Mouse (Mus musculus): ENCODE measurements around the gene Trpm6. TPM values are rescaled to one million over a fixed set of nuclear protein-coding genes. Genes with fewer than 3 reads are reported as not detected.

Gene Trpm6
- total and polyA plus RNA-seq, 2 experiments from 2014 or later, result 0.20 TPM; not detected in 1

DNA sequence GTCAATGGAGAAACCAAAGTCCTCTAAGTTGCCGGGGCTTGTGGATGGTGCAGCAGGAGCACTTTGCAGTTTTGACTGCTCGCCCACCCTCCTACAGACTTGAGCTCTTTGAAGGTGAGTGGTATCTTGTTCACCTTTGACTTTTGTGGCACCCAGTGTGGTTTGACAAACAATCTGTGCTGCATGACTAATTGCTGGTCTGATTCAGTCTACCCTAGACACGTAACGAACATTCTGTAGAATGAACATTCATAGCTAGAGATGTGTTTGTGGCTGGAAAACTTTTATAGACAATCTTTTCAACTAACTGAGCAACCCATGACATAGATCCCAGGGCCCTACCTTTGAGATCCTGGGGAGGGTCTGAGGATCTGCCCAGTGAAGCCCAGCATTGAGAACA, 2.4 kb upstream of the Trpm6 start:
- Histone ChIP-seq H3K27me3 (ENCODE audit: control insufficient read depth, insufficient read depth, low read length) (0 out of 2 replicates have a peak, but pooled peaks cover 12% of the 10 kb centered on the region), H3K27ac (ENCODE audit: low read depth) (no peak overlapping the region), H3K36me3 (replicated peaks; ENCODE audit: control insufficient read depth, insufficient read depth, low read length) (no peaks in the 10 kb centered on the region), H3K4me3 (ENCODE audit: low read depth, low read length) (no peak overlapping the region), H3K9me3 (replicated peaks; ENCODE audit: control insufficient read depth, low read length) (no peaks in the 10 kb centered on the region), H3K4me1 (ENCODE audit: control insufficient read depth, insufficient read depth) (0 out of 2 replicates have a peak, but pooled peaks cover 4% of the 10 kb centered on the region), H3K9ac (replicated peaks; ENCODE audit: low read depth, low read length) (no peak overlapping the region), H3K4me2 (ENCODE audit: low read depth, low read length) (no peak overlapping the region)
- WGBS, result 95% methylated on average over 4 of the region's 4 CpGs
- ATAC-seq (ENCODE audit: insufficient read depth, low read depth) (no peak), DNase-seq (ENCODE audit: low spot score) (no peak)
- no peak for TF ChIP-seq EP300 (IDR thresholded peaks at IDR 0.05; ENCODE audit: low read depth)
- no peak for TF ChIP-seq CTCF (IDR thresholded peaks at IDR 0.05; ENCODE audit: low read depth)

DNA sequence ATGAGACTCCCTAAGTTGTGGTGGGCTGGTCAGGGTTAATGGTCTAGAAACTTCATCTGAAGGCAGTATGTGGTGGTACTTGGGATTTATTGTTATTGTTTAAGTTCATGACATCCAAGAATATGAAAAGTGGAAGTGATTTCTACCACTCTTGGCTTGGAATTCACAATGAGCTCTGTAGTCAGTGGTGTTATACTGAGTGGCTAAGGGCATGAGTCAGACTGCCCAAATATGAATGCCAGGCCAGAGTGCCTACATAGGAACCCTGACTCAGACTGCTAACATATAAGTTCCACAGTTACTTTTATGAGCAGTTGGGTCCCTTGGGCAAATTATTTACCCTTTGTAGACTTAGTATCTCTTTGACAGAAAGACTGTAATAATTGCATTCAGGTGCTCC, 7.4 kb downstream of the Trpm6 start:
- Histone ChIP-seq H3K27me3 (ENCODE audit: control insufficient read depth, insufficient read depth, low read length) (no peaks in the 10 kb centered on the region), H3K4me1 (ENCODE audit: control insufficient read depth, insufficient read depth) (peaks cover 10% of the 10 kb centered on the region; the same call in 1 of the 2 replicates), H3K27ac (ENCODE audit: low read depth) (no peak overlapping the region), H3K9ac (replicated peaks; ENCODE audit: low read depth, low read length) (no peak overlapping the region), H3K9me3 (replicated peaks; ENCODE audit: control insufficient read depth, low read length) (no peaks in the 10 kb centered on the region), H3K4me3 (ENCODE audit: low read depth, low read length) (no peak overlapping the region), H3K36me3 (replicated peaks; ENCODE audit: control insufficient read depth, insufficient read depth, low read length) (no peaks in the 10 kb centered on the region), H3K4me2 (ENCODE audit: low read depth, low read length) (no peak overlapping the region)
- TF ChIP-seq CTCF (IDR thresholded peaks at IDR 0.05; ENCODE audit: low read depth), result no peak
- TF ChIP-seq EP300 (IDR thresholded peaks at IDR 0.05; ENCODE audit: low read depth), result no peak
- no peak for DNase-seq (ENCODE audit: low spot score)
- ATAC-seq (ENCODE audit: insufficient read depth, low read depth), result no peak

DNA sequence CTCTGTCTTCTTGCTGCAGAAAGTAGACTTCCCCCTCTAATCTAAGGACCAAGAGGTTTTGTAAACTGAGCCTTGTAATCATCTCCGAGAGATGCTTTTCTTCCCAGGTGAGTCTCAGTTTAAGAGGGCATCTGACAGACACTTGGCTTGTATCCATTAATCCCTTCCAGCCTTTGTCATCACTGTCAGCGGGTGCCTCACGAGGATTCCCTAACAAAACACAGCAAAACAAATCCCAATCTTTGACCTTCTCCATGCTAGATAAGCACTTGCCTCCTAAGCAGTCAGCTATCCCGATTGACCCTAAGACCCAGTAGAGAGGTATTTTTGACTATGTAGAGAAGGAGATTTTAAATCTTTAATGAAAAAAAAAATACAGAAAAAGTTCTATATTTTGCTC, 7.9 kb downstream of the Trpm6 start:
- H3K27me3 ChIP-seq (ENCODE audit: control insufficient read depth, insufficient read depth, low read length), result no peaks in the 10 kb centered on the region
- no peak overlapping the region for H3K4me2 ChIP-seq (ENCODE audit: low read depth, low read length)
- H3K4me3 ChIP-seq (ENCODE audit: low read depth, low read length), result no peak overlapping the region
- H3K27ac ChIP-seq (ENCODE audit: low read depth), result no peak overlapping the region
- TF ChIP-seq CTCF (IDR thresholded peaks at IDR 0.05; ENCODE audit: low read depth) (no peak), EP300 (IDR thresholded peaks at IDR 0.05; ENCODE audit: low read depth) (no peak)
- DNase-seq (ENCODE audit: low spot score) (no peak), ATAC-seq (ENCODE audit: insufficient read depth, low read depth) (no peak)
- no peaks in the 10 kb centered on the region for H3K36me3 ChIP-seq (replicated peaks; ENCODE audit: control insufficient read depth, insufficient read depth, low read length)
- no peaks in the 10 kb centered on the region for H3K9me3 ChIP-seq (replicated peaks; ENCODE audit: control insufficient read depth, low read length)
- WGBS, result 37% methylated on average over 4 of the region's 4 CpGs
- H3K4me1 ChIP-seq (ENCODE audit: control insufficient read depth, insufficient read depth), result peaks cover 10% of the 10 kb centered on the region; the same call in 1 of the 2 replicates
- no peak overlapping the region for H3K9ac ChIP-seq (replicated peaks; ENCODE audit: low read depth, low read length)

DNA sequence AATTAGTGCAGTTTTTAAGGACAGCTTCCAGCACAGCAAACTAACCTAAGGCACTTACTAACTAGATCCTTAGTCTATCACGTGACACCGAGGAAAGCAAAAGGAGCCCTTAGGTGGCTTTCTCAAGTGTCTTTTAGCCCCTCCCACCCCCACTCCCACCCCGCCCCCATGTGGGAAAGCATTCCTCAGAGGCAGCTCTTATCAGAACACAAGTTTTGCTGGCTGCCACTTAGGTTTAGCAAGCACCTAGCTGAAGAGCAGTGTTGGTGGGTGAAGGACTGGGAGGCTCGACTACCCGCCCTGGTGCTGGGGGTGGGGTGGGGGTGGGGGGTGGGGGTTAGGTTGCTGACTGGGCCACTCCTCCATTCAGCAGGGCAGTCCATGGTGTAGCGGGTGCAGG, 8.5 kb downstream of the Trpm6 start:
- H3K4me2 ChIP-seq (ENCODE audit: low read depth, low read length), result no peak overlapping the region

DNA sequence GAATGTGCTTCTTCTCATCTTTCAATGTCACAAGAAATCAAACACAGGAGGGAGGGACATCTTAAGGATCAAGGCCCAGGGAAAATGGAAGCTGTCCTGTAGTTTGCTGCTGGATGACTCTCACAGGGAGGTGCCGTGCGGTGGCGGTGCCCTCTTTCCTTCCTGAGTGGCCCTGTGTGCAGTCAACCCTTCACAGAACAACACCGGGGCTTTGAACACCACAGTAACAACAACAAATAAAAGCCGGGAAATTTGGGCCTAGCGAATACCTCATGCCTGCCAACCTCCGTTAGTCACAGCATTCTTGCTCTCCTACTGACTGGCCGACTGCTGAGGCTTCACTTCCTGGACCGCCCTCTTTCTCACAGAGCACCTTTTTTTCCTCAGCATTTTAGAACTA, 9.1 kb downstream of the Trpm6 start:
- no peak for DNase-seq (ENCODE audit: low spot score)
- Histone ChIP-seq H3K9ac (replicated peaks; ENCODE audit: low read depth, low read length) (no peak overlapping the region), H3K9me3 (replicated peaks; ENCODE audit: control insufficient read depth, low read length) (no peaks in the 10 kb centered on the region), H3K27ac (ENCODE audit: low read depth) (no peak overlapping the region), H3K27me3 (ENCODE audit: control insufficient read depth, insufficient read depth, low read length) (no peaks in the 10 kb centered on the region), H3K4me2 (ENCODE audit: low read depth, low read length) (no peak overlapping the region), H3K36me3 (replicated peaks; ENCODE audit: control insufficient read depth, insufficient read depth, low read length) (no peaks in the 10 kb centered on the region), H3K4me3 (ENCODE audit: low read depth, low read length) (no peak overlapping the region), H3K4me1 (ENCODE audit: control insufficient read depth, insufficient read depth) (peaks cover 10% of the 10 kb centered on the region; the same call in 1 of the 2 replicates)
- TF ChIP-seq CTCF (IDR thresholded peaks at IDR 0.05; ENCODE audit: low read depth) (no peak), EP300 (IDR thresholded peaks at IDR 0.05; ENCODE audit: low read depth) (no peak)
- WGBS, result 47% methylated on average over 9 of the region's 9 CpGs
- peak; percentile 36; the same call in 1 of the 2 replicates for ATAC-seq (ENCODE audit: insufficient read depth, low read depth)

More for the DNA sequence above, 8.5 kb downstream of the Trpm6 start:
- no peak for DNase-seq (ENCODE audit: low spot score)
- Histone ChIP-seq H3K36me3 (replicated peaks; ENCODE audit: control insufficient read depth, insufficient read depth, low read length) (no peaks in the 10 kb centered on the region), H3K27me3 (ENCODE audit: control insufficient read depth, insufficient read depth, low read length) (no peaks in the 10 kb centered on the region), H3K9ac (replicated peaks; ENCODE audit: low read depth, low read length) (no peak overlapping the region), H3K9me3 (replicated peaks; ENCODE audit: control insufficient read depth, low read length) (no peaks in the 10 kb centered on the region), H3K27ac (ENCODE audit: low read depth) (no peak overlapping the region), H3K4me1 (ENCODE audit: control insufficient read depth, insufficient read depth) (peaks cover 10% of the 10 kb centered on the region; the same call in 1 of the 2 replicates), H3K4me3 (ENCODE audit: low read depth, low read length) (no peak overlapping the region)
- ATAC-seq (ENCODE audit: insufficient read depth, low read depth), result peak; percentile 30; the same call in 1 of the 2 replicates
- TF ChIP-seq EP300 (IDR thresholded peaks at IDR 0.05; ENCODE audit: low read depth), result no peak
- TF ChIP-seq CTCF (IDR thresholded peaks at IDR 0.05; ENCODE audit: low read depth), result no peak
- 16% methylated on average over 6 of the region's 6 CpGs for WGBS

DNA sequence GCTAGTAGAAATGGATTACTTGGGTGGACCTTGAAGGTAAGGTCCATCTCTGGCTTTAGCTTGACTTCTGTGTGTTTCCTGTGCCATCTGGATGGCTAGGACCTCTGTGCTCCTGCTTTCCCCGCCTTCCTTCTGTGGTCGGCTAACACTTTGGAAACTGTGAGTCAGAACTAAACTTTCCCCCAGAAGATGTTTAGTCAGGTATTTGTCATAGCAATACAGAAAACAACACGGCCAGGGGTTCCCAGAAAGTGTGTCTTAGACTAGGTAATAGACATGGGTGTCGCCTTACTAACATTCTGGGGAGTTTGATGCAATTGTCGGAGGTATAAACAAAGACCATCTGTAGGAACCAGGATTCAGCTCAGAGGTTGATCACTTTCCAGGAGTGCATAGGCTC, 16.6 kb downstream of the Trpm6 start:
- TF ChIP-seq CTCF (IDR thresholded peaks at IDR 0.05; ENCODE audit: low read depth) (no peak), EP300 (IDR thresholded peaks at IDR 0.05; ENCODE audit: low read depth) (no peak)
- H3K9me3 ChIP-seq (replicated peaks; ENCODE audit: control insufficient read depth, low read length), result no peaks in the 10 kb centered on the region
- H3K4me3 ChIP-seq (ENCODE audit: low read depth, low read length), result no peak overlapping the region
- no peak for ATAC-seq (ENCODE audit: insufficient read depth, low read depth)
- H3K9ac ChIP-seq (replicated peaks; ENCODE audit: low read depth, low read length), result no peak overlapping the region
- no peak overlapping the region for H3K4me2 ChIP-seq (ENCODE audit: low read depth, low read length)
- DNase-seq (ENCODE audit: low spot score), result no peak
- H3K36me3 ChIP-seq (replicated peaks; ENCODE audit: control insufficient read depth, insufficient read depth, low read length), result no peaks in the 10 kb centered on the region
- 78% methylated on average over 5 of the region's 5 CpGs for WGBS
- H3K27me3 ChIP-seq (ENCODE audit: control insufficient read depth, insufficient read depth, low read length), result no peaks in the 10 kb centered on the region
- H3K4me1 ChIP-seq (ENCODE audit: control insufficient read depth, insufficient read depth), result no peaks in the 10 kb centered on the region
- no peak overlapping the region for H3K27ac ChIP-seq (ENCODE audit: low read depth)

Data from heart, postnatal 0 days (tissue).